Mouse (Mus musculus): ENCODE data around the gene Rasal1. TPM values are rescaled to one million over a fixed set of nuclear protein-coding genes. Genes with fewer than 3 reads are reported as not detected.
A peak's percentile ranks its signal among the peaks of the same experiment; 100 is the strongest.

Gene Rasal1
- polyA plus RNA-seq, 1 experiment: 2.0 TPM

- no peaks in the 10 kb centered on the region for H3K36me3 ChIP-seq (ENCODE audit: control insufficient read depth, insufficient read depth, low read length, poor library complexity, severe bottlenecking)
- H3K4me1 ChIP-seq (ENCODE audit: control insufficient read depth, insufficient read depth, low read length): peaks cover 17% of the 10 kb centered on the region
- H3K9ac ChIP-seq (ENCODE audit: low read depth, poor library complexity, severe bottlenecking): no peak overlapping the region
- TF ChIP-seq POLR2A (IDR thresholded peaks at IDR 0.05; ENCODE audit: insufficient read depth, low read length) (no peak), EP300 (IDR thresholded peaks at IDR 0.05; ENCODE audit: insufficient read depth, low read depth, low read length) (no peak)
- no peaks in the 10 kb centered on the region for H3K9me3 ChIP-seq (replicated peaks; ENCODE audit: control insufficient read depth, insufficient read depth, low read length, poor library complexity, severe bottlenecking)
- no peak overlapping the region for H3K27ac ChIP-seq (ENCODE audit: insufficient read depth, low read length)
- no peak overlapping the region for H3K4me3 ChIP-seq (ENCODE audit: low read depth, low read length)
- no peaks in the 10 kb centered on the region for H3K27me3 ChIP-seq (ENCODE audit: control insufficient read depth, insufficient read depth, low read length, poor library complexity, severe bottlenecking)
These were observed 49.6 kb downstream of the Rasal1 start for GRCm38 (mm10) chr5:120698181-120698580.

DNA sequence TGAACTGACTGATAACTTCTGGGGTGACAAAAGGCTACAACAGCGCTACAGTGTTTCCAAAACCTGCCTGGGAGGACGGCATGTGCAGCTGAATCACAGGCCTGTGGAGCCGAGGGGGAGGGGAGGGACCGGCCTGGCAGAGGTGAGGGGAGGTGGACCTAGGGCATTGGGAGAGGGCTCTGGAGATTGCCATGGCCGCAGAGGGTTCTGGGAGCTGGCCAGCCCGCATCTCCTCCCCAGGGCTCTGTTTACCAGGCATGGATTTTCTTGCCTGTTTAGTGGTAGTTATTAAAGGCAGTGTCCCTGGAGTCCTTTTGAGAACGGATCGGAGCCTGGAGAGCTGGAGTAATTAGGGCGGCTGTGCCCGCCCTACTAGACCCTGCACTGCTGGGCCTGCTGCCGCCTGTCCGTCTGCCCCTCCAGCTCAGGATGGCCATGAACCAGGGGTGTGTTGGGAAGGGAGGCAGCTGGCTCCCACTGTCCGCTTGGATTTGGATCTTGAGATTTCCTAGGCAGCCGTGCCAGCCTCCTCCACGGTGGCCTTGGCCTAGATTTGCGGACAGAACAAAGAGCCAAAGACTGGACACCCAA is 50.3 kb downstream of the Rasal1 start:
- H3K27ac ChIP-seq (ENCODE audit: insufficient read depth, low read length): no peak overlapping the region
- no peaks in the 10 kb centered on the region for H3K36me3 ChIP-seq (ENCODE audit: control insufficient read depth, insufficient read depth, low read length, poor library complexity, severe bottlenecking)
- H3K27me3 ChIP-seq (ENCODE audit: control insufficient read depth, insufficient read depth, low read length, poor library complexity, severe bottlenecking): no peaks in the 10 kb centered on the region
- peaks cover 17% of the 10 kb centered on the region for H3K4me1 ChIP-seq (ENCODE audit: control insufficient read depth, insufficient read depth, low read length)
- H3K4me3 ChIP-seq (ENCODE audit: low read depth, low read length): no peak overlapping the region
- no peaks in the 10 kb centered on the region for H3K9me3 ChIP-seq (replicated peaks; ENCODE audit: control insufficient read depth, insufficient read depth, low read length, poor library complexity, severe bottlenecking)
- TF ChIP-seq EP300 (IDR thresholded peaks at IDR 0.05; ENCODE audit: insufficient read depth, low read depth, low read length) (no peak), POLR2A (IDR thresholded peaks at IDR 0.05; ENCODE audit: insufficient read depth, low read length) (no peak), CTCF (IDR thresholded peaks at IDR 0.05; ENCODE audit: low read depth, low read length) (no peak)
- no peak overlapping the region for H3K9ac ChIP-seq (ENCODE audit: low read depth, poor library complexity, severe bottlenecking)

DNA sequence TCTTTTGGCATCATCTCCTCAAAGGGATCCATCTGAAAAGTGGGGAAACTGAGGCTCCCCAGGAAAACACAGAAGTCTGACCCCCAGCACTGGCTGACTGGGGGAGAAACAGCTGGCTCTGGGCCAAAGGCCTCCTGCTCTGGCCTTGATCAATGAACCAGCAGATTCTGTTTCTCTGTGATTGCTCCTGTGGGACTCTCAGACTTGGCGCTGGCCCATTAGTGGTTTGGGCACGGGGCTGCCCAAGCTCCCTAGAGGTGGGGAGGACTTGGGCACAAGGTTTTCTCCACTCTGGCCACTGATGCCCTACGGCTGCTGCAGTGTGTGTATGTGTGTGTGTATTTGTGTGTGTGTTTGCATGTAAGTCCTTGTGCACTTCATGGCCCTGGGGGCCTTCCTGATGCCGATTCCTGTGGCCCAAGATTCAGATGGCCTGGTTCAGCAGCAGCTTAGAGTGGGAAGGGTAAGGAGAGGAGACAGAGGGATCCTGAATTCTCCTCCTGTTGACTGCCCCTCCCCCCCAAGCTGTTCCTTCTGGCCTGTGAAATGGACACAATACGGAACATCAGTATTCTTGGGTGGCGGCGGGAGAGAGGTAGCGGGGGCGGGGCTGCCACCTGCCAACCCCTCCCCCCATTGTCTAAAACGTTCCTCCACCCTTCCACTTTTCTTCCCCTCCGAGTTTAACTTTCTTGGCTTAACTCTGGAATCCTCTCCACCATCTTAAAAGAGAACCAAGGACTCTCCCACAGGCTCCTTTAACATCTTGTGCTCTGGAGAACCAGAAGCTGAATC is 52.6 kb downstream of the Rasal1 start:
- Histone ChIP-seq H3K27ac (ENCODE audit: insufficient read depth, low read length) (peak overlapping the region; percentile 49), H3K9ac (ENCODE audit: low read depth, poor library complexity, severe bottlenecking) (no peak overlapping the region), H3K9me3 (replicated peaks; ENCODE audit: control insufficient read depth, insufficient read depth, low read length, poor library complexity, severe bottlenecking) (no peaks in the 10 kb centered on the region), H3K4me3 (ENCODE audit: low read depth, low read length) (no peak overlapping the region), H3K36me3 (ENCODE audit: control insufficient read depth, insufficient read depth, low read length, poor library complexity, severe bottlenecking) (no peaks in the 10 kb centered on the region), H3K4me1 (ENCODE audit: control insufficient read depth, insufficient read depth, low read length) (peaks cover 22% of the 10 kb centered on the region), H3K27me3 (ENCODE audit: control insufficient read depth, insufficient read depth, low read length, poor library complexity, severe bottlenecking) (no peaks in the 10 kb centered on the region)
- TF ChIP-seq EP300 (IDR thresholded peaks at IDR 0.05; ENCODE audit: insufficient read depth, low read depth, low read length): peak; percentile 55; the same call in 1 of the 2 replicates
- TF ChIP-seq CTCF (IDR thresholded peaks at IDR 0.05; ENCODE audit: low read depth, low read length): no peak

DNA sequence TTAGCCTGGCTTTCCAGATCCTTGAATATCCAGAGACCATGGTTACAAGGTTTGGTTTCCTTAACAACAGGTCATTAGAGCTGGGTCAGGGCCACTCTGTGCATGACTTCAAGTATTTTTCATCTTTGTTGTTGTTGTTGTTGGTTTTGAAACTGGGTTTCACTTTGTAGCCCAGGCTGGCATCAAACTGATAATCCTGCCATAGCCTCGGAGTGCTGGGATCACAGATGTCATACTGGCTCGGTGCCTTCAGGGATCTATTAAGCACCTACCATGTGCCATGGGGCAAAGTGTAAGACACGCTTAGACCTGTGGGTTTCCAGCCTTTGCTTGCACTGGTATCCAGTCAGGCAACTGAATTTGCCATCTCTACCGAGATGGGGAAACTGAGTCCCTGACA is 53.8 kb downstream of the Rasal1 start:
- TF ChIP-seq EP300 (IDR thresholded peaks at IDR 0.05; ENCODE audit: insufficient read depth, low read depth, low read length): no peak
- no peak for TF ChIP-seq POLR2A (IDR thresholded peaks at IDR 0.05; ENCODE audit: insufficient read depth, low read length)
- TF ChIP-seq CTCF (IDR thresholded peaks at IDR 0.05; ENCODE audit: low read depth, low read length): no peak
- H3K27me3 ChIP-seq (ENCODE audit: control insufficient read depth, insufficient read depth, low read length, poor library complexity, severe bottlenecking): no peaks in the 10 kb centered on the region

DNA sequence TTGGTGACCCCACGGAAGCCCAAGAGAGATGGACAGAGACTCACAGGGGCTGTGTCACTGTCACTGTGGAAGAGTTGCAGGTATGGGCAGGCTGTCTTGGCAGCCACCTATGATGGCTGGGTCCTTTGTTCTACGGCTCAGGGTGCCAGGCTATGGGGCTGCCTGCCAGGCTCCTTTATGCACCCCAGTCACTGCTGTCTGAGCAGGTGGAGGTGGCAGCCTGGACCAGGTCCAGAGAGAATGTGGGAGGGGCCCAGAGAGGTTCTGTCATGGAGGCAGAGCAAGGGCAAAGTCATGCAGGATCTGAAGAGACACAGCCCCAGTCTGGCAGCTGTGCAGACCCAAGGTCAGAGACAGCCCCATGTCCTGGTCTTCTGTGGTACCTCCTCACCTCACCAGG is 54.4 kb downstream of the Rasal1 start:
- TF ChIP-seq POLR2A (IDR thresholded peaks at IDR 0.05; ENCODE audit: insufficient read depth, low read length) (no peak), CTCF (IDR thresholded peaks at IDR 0.05; ENCODE audit: low read depth, low read length) (no peak), EP300 (IDR thresholded peaks at IDR 0.05; ENCODE audit: insufficient read depth, low read depth, low read length) (no peak)
- Histone ChIP-seq H3K4me3 (ENCODE audit: low read depth, low read length) (no peak overlapping the region), H3K4me1 (ENCODE audit: control insufficient read depth, insufficient read depth, low read length) (peaks cover 15% of the 10 kb centered on the region), H3K27ac (ENCODE audit: insufficient read depth, low read length) (no peak overlapping the region), H3K36me3 (ENCODE audit: control insufficient read depth, insufficient read depth, low read length, poor library complexity, severe bottlenecking) (no peaks in the 10 kb centered on the region), H3K9me3 (replicated peaks; ENCODE audit: control insufficient read depth, insufficient read depth, low read length, poor library complexity, severe bottlenecking) (no peaks in the 10 kb centered on the region), H3K9ac (ENCODE audit: low read depth, poor library complexity, severe bottlenecking) (no peak overlapping the region), H3K27me3 (ENCODE audit: control insufficient read depth, insufficient read depth, low read length, poor library complexity, severe bottlenecking) (no peaks in the 10 kb centered on the region)

More for the DNA sequence above, 53.8 kb downstream of the Rasal1 start:
- H3K27ac ChIP-seq (ENCODE audit: insufficient read depth, low read length): no peak overlapping the region
- peaks cover 17% of the 10 kb centered on the region for H3K4me1 ChIP-seq (ENCODE audit: control insufficient read depth, insufficient read depth, low read length)
- no peaks in the 10 kb centered on the region for H3K9me3 ChIP-seq (replicated peaks; ENCODE audit: control insufficient read depth, insufficient read depth, low read length, poor library complexity, severe bottlenecking)
- H3K36me3 ChIP-seq (ENCODE audit: control insufficient read depth, insufficient read depth, low read length, poor library complexity, severe bottlenecking): no peaks in the 10 kb centered on the region
- no peak overlapping the region for H3K9ac ChIP-seq (ENCODE audit: low read depth, poor library complexity, severe bottlenecking)
- no peak overlapping the region for H3K4me3 ChIP-seq (ENCODE audit: low read depth, low read length)

DNA sequence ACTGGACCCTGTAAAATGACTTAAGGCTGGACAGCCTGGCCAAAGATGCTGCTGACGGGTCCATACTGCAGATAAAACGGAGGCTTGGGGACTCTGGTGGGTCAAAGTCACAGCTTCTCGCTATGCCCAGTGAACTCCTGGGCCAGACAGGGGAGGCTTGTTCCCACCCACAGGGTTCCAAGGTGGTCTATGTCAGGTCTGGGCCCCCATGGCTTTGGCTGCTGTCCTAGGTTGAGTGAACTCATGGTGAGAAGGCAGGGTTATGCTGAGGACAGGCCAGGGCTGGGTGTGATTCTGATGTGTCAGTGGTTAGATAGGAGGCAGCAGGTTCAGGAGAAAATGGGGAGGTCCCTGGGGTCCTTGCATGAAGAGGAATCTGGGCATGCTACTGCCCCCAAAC is 55.0 kb downstream of the Rasal1 start:
- Histone ChIP-seq H3K4me3 (ENCODE audit: low read depth, low read length) (no peak overlapping the region), H3K9me3 (replicated peaks; ENCODE audit: control insufficient read depth, insufficient read depth, low read length, poor library complexity, severe bottlenecking) (no peaks in the 10 kb centered on the region), H3K27ac (ENCODE audit: insufficient read depth, low read length) (no peak overlapping the region), H3K9ac (ENCODE audit: low read depth, poor library complexity, severe bottlenecking) (no peak overlapping the region), H3K36me3 (ENCODE audit: control insufficient read depth, insufficient read depth, low read length, poor library complexity, severe bottlenecking) (no peaks in the 10 kb centered on the region), H3K27me3 (ENCODE audit: control insufficient read depth, insufficient read depth, low read length, poor library complexity, severe bottlenecking) (no peaks in the 10 kb centered on the region), H3K4me1 (ENCODE audit: control insufficient read depth, insufficient read depth, low read length) (peaks cover 15% of the 10 kb centered on the region)
- TF ChIP-seq POLR2A (IDR thresholded peaks at IDR 0.05; ENCODE audit: insufficient read depth, low read length): no peak
- no peak for TF ChIP-seq CTCF (IDR thresholded peaks at IDR 0.05; ENCODE audit: low read depth, low read length)
- TF ChIP-seq EP300 (IDR thresholded peaks at IDR 0.05; ENCODE audit: insufficient read depth, low read depth, low read length): no peak

Measured in ES-Bruce4 (cell line).